Mouse (Mus musculus) activated CD4-positive, CD25-positive, alpha-beta regulatory T cell, adult 4 months (primary cell): ENCODE results near the gene Ash1l. TPM values are rescaled to one million over a fixed set of nuclear protein-coding genes. Genes with fewer than 3 reads are reported as not detected.

Source experiments
- ATAC-seq: one replicate; pipeline ENCODE4 v1.8.0; 2017
- polyA plus RNA-seq, 2 experiments: library from polyadenylated mRNA; unstranded; fragments of 100-300 nt; shearing (Covaris generic); gene quantifications; one replicate each; pipeline ENCODE4 v1.2.1; 2017

The Ash1l gene
- 10 to 100 TPM; 32.0 to 37.4 TPM for polyA plus RNA-seq

- ATAC-seq: peak; percentile 69
These were observed at the start of gene Ash1l, which contains the start of gene Dap3 for GRCm38 (mm10) chr3:88950576-88951326. Gene Ash1l (plus strand): TSS chr3:88950622. Gene Dap3 (minus strand): TSS chr3:88951181.

GRCm38 (mm10) chr3:88904803-88905202, 45.6 kb upstream of the Ash1l start:
- ATAC-seq: no peak

- ATAC-seq: no peak
These were observed 45.2 kb upstream of the Ash1l start for GRCm38 (mm10) chr3:88905209-88905608.

GRCm38 (mm10) chr3:88905741-88906140, 44.7 kb upstream of the Ash1l start:
- no peak for ATAC-seq

- no peak for ATAC-seq
These were observed 43.8 kb upstream of the Ash1l start for GRCm38 (mm10) chr3:88906393-88907159.

GRCm38 (mm10) chr3:88912585-88912984, 37.8 kb upstream of the Ash1l start:
- no peak for ATAC-seq

- ATAC-seq: peak; percentile 98
These were observed 36.7 kb upstream of the Ash1l start, which contains the start of gene Msto1 for GRCm38 (mm10) chr3:88913511-88914383. Gene Msto1 (minus strand): TSS chr3:88913999.

- ATAC-seq: peak; percentile 34
These were observed 36.0 kb upstream of the Ash1l start for GRCm38 (mm10) chr3:88914384-88914810.

- no peak for ATAC-seq
These were observed 31.4 kb upstream of the Ash1l start for GRCm38 (mm10) chr3:88918981-88919380.

- ATAC-seq: no peak
These were observed 29.0 kb upstream of the Ash1l start for GRCm38 (mm10) chr3:88921411-88921810.

- ATAC-seq: no peak
These were observed 26.3 kb upstream of the Ash1l start for GRCm38 (mm10) chr3:88923989-88924591.

GRCm38 (mm10) chr3:88925651-88926050, 24.8 kb upstream of the Ash1l start:
- no peak for ATAC-seq

- ATAC-seq: no peak
These were observed 20.9 kb upstream of the Ash1l start for GRCm38 (mm10) chr3:88929501-88929900.

GRCm38 (mm10) chr3:88939071-88939470, 11.4 kb upstream of the Ash1l start:
- no peak for ATAC-seq

GRCm38 (mm10) chr3:88939749-88940148, 10.7 kb upstream of the Ash1l start:
- ATAC-seq: peak; percentile 59

GRCm38 (mm10) chr3:88942316-88942880, 8.0 kb upstream of the Ash1l start:
- ATAC-seq: no peak

- no peak for ATAC-seq
These were observed 6.3 kb upstream of the Ash1l start for GRCm38 (mm10) chr3:88944109-88944508.

GRCm38 (mm10) chr3:88949786-88950575, 441 bp upstream of the Ash1l start:
- ATAC-seq: peak; percentile 61

GRCm38 (mm10) chr3:88951327-88951800, 942 bp downstream of the Ash1l start:
- no peak for ATAC-seq

GRCm38 (mm10) chr3:88953246-88953645, 2.8 kb downstream of the Ash1l start:
- no peak for ATAC-seq

- no peak for ATAC-seq
These were observed 3.3 kb downstream of the Ash1l start for GRCm38 (mm10) chr3:88953736-88954135.
